Mouse (Mus musculus) ES-E14 (cell line): Measurements from ENCODE around the gene Cyp26c1.

Experiments
- CHD2 ChIP-seq: IDR thresholded peaks from 2 replicates; pipeline ENCODE4 v1.6.1; 2014; ENCODE audit warnings: mild to moderate bottlenecking, low read depth, low read length, inconsistent platforms
- HCFC1 ChIP-seq: IDR thresholded peaks from 2 replicates; pipeline ENCODE4 v1.6.1; 2012; ENCODE audit warnings: low read length, inconsistent platforms, borderline replicate concordance; ENCODE audit not compliant: insufficient read depth
- ZC3H11A ChIP-seq: IDR thresholded peaks from 2 replicates; pipeline ENCODE4 v1.6.1; 2012; ENCODE audit warnings: low read depth, mild to moderate bottlenecking, inconsistent platforms, low read length, borderline replicate concordance
- ZNF384 ChIP-seq: IDR thresholded peaks from 2 replicates; pipeline ENCODE4 v1.6.1; 2012; ENCODE audit warnings: low read depth, low read length, inconsistent platforms

DNA sequence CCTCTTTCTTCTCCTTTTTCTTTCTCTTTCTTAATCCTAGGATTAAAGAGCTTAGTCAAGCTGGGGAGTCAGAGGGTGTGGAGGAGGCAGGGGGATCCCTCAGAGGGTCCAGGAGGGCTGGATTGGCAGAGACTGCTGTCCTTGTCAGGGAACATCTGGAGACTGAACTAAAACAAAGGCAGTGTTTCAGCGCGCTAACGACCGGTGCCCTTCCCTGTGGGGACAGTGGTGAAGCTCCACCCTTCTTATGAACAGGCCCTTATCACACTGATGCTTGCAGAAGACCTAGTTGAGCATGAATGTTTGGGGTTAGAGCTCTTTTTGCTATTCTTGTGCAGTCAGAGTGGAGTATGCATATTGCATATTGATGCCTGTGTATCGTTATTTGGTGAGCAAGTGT is 31.4 kb upstream of the Cyp26c1 start:
- TF ChIP-seq ZNF384 (no peak), ZC3H11A (no peak), CHD2 (no peak), HCFC1 (no peak)
